In the genomic region with DNA sequence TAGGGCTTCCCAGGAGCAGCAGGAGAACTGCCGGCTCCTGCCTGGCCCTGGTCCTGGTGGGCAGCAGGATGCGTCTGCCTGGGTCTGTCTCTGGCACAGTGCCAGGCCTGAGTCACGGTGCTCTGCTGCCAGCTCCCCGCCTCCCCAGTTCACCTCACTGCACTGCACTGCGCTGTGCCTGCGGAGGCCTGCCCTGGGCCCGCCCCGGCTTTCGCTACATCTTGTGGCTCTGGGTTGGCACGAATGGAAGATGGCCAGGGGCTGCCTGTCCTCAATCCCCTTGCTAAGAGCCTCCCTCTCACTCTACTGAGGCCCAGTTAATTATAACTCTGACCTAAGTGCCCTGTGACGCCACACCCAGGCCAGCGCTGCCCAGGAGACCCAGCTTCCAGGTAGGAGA, we compare ENCODE assay signal across 8 mouse cellular contexts. TPM values are rescaled to one million over a fixed set of nuclear protein-coding genes. Genes with fewer than 3 reads are reported as not detected.
DNase-seq lines count a peak whose midpoint lies in the region; ATAC-seq and TF ChIP-seq lines count a peak whose summit lies in the region.

A gene (plus strand): TSS at position 204 of the 400 bp plus-strand sequence.

- ATAC-seq in liver, embryonic 11.5 days (replicated peaks; ENCODE audit: low FRiP score), result peak; percentile 18; the same call in 1 of the 2 replicates
- ATAC-seq in forebrain, embryonic 16.5 days, result peak; percentile 53; the same call in 1 of the 2 replicates
- peak; percentile 52 for ATAC-seq in hindbrain, embryonic 15.5 days (ENCODE audit: low FRiP score, low read depth)
- ATAC-seq in liver, postnatal 0 days, result peak; percentile 37

- H3K4me3 ChIP-seq in liver, embryonic 11.5 days (ENCODE audit: low read depth, low read length), result no peak within 1 kb of the TSS
- no peak within 1 kb of the TSS for H3K4me3 ChIP-seq in forebrain, embryonic 16.5 days (replicated peaks; ENCODE audit: low read length)
- H3K4me3 ChIP-seq in hindbrain, embryonic 15.5 days, result no peak within 1 kb of the TSS
- H3K4me3 ChIP-seq in liver, postnatal 0 days (ENCODE audit: low read depth, low read length), result no peak within 1 kb of the TSS

- H3K4me1 ChIP-seq in liver, embryonic 11.5 days (replicated peaks; ENCODE audit: control insufficient read depth, insufficient read depth, low read length), result peaks cover 7% of the 10 kb centered on the region
- peaks cover 8% of the 10 kb centered on the region for H3K4me1 ChIP-seq in forebrain, embryonic 16.5 days (replicated peaks; ENCODE audit: control insufficient read depth, insufficient read depth, low read length)
- peaks cover 5% of the 10 kb centered on the region for H3K4me1 ChIP-seq in hindbrain, embryonic 15.5 days (replicated peaks)
- H3K4me1 ChIP-seq in liver, postnatal 0 days (ENCODE audit: insufficient read depth), result peaks cover 4% of the 10 kb centered on the region

- H3K27ac ChIP-seq in liver, embryonic 11.5 days (ENCODE audit: low read depth, low read length), result no peak within 1 kb of the TSS; the same call in 1 of the 2 replicates
- H3K27ac ChIP-seq in forebrain, embryonic 16.5 days (ENCODE audit: low read length), result no peak within 1 kb of the TSS
- no peak within 1 kb of the TSS for H3K27ac ChIP-seq in hindbrain, embryonic 15.5 days (replicated peaks)
- no peak within 1 kb of the TSS for H3K27ac ChIP-seq in liver, postnatal 0 days (ENCODE audit: low read depth)

- no peak for TF ChIP-seq CTCF in brain, embryonic 14.5 days (IDR thresholded peaks at IDR 0.05; ENCODE audit: borderline replicate concordance, extremely low read depth, insufficient read depth, insufficient read length)
- TF ChIP-seq CTCF in liver, postnatal 0 days (IDR thresholded peaks at IDR 0.05; ENCODE audit: low read depth), result no peak

- no peaks in the 10 kb centered on the region for H3K9me3 ChIP-seq in liver, embryonic 11.5 days (ENCODE audit: control insufficient read depth, low read length)
- H3K9me3 ChIP-seq in forebrain, embryonic 16.5 days (ENCODE audit: control insufficient read depth, low read length), result no peaks in the 10 kb centered on the region
- no peaks in the 10 kb centered on the region for H3K9me3 ChIP-seq in hindbrain, embryonic 15.5 days
- no peaks in the 10 kb centered on the region for H3K9me3 ChIP-seq in liver, postnatal 0 days (ENCODE audit: low read length)

- DNase-seq in liver, embryonic 11.5 days (ENCODE audit: low spot score), result peak; percentile 34
- no peak for DNase-seq in liver
- DNase-seq in brain, embryonic 14.5 days (ENCODE audit: low read depth), result peak; percentile 79
- DNase-seq in liver, postnatal 0 days, result peak; percentile 47
- no peak for DNase-seq in B cell, adult 2 months
- no peak for DNase-seq in ovary, postnatal 36 days (ENCODE audit: low spot score)

- H3K36me3 ChIP-seq in liver, embryonic 11.5 days (ENCODE audit: control insufficient read depth, insufficient read depth, low read length), result peaks cover 52% of the 10 kb centered on the region
- H3K36me3 ChIP-seq in forebrain, embryonic 16.5 days (ENCODE audit: control insufficient read depth, insufficient read depth), result peaks cover 28% of the 10 kb centered on the region
- H3K36me3 ChIP-seq in hindbrain, embryonic 15.5 days, result peaks cover 43% of the 10 kb centered on the region
- peaks cover 52% of the 10 kb centered on the region for H3K36me3 ChIP-seq in liver, postnatal 0 days (replicated peaks; ENCODE audit: insufficient read depth, low read length)

- H3K9ac ChIP-seq in liver, embryonic 11.5 days (ENCODE audit: low read depth, low read length), result no peak within 1 kb of the TSS
- no peak within 1 kb of the TSS; the same call in 1 of the 2 replicates for H3K9ac ChIP-seq in forebrain, embryonic 16.5 days (replicated peaks; ENCODE audit: low read depth, low read length)
- no peak within 1 kb of the TSS for H3K9ac ChIP-seq in hindbrain, embryonic 15.5 days
- no peak within 1 kb of the TSS for H3K9ac ChIP-seq in liver, postnatal 0 days (replicated peaks)

- WGBS in liver, embryonic 11.5 days, result 82% methylated on average over 12 of the region's 12 CpGs
- WGBS in forebrain, embryonic 16.5 days, result 38% methylated on average over 12 of the region's 12 CpGs
- 61% methylated on average over 12 of the region's 12 CpGs for WGBS in hindbrain, embryonic 15.5 days
- 46% methylated on average over 11 of the region's 12 CpGs for WGBS in liver, postnatal 0 days (ENCODE audit: insufficient replicate concordance)

- no peak for TF ChIP-seq EP300 in liver, postnatal 0 days (IDR thresholded peaks at IDR 0.05; ENCODE audit: low read depth)

- no peaks in the 10 kb centered on the region for H3K27me3 ChIP-seq in liver, embryonic 11.5 days (replicated peaks; ENCODE audit: control insufficient read depth, insufficient read depth, low read length)
- no peaks in the 10 kb centered on the region for H3K27me3 ChIP-seq in forebrain, embryonic 16.5 days (replicated peaks; ENCODE audit: control insufficient read depth, insufficient read depth, low read length)
- H3K27me3 ChIP-seq in hindbrain, embryonic 15.5 days, result no peaks in the 10 kb centered on the region
- no peaks in the 10 kb centered on the region for H3K27me3 ChIP-seq in liver, postnatal 0 days (ENCODE audit: insufficient read depth, low read length)

- no peak for TF ChIP-seq POLR2A in brain, embryonic 14.5 days (IDR thresholded peaks at IDR 0.05; ENCODE audit: borderline replicate concordance, extremely low read depth, insufficient read depth, insufficient read length, poor library complexity, severe bottlenecking)

- H3K4me2 ChIP-seq in liver, embryonic 11.5 days, result no peak within 1 kb of the TSS
- no peak within 1 kb of the TSS for H3K4me2 ChIP-seq in forebrain, embryonic 16.5 days (ENCODE audit: low read length)
- H3K4me2 ChIP-seq in hindbrain, embryonic 15.5 days, result no peak within 1 kb of the TSS
- no peak within 1 kb of the TSS for H3K4me2 ChIP-seq in liver, postnatal 0 days (ENCODE audit: low read depth, low read length)

RNA-seq across cellular contexts. Expression of the gene that starts here (rescaled TPM):
- polyA plus RNA-seq in liver, embryonic 11.5 days (2014; fragmentation: Nextera tagmentation; extraction: Ambion mirVana), result 0.16 TPM in 2 replicates
- polyA plus RNA-seq in brain, embryonic 14.5 days (2012; rRNA removed), result 0.49 and 0.71 TPM in 2 replicates
- polyA plus RNA-seq in forebrain, embryonic 16.5 days (2015; fragmentation: Nextera tagmentation; extraction: Ambion mirVana), result 0.12 and 0.14 TPM in 2 replicates
- 0.14 TPM in 2 replicates for polyA plus RNA-seq in hindbrain, embryonic 15.5 days (2015; fragmentation: Nextera tagmentation; extraction: Ambion mirVana)
- 0.09 and 0.12 TPM in 2 replicates for polyA plus RNA-seq in liver, postnatal 0 days (2015; fragmentation: Nextera tagmentation; extraction: Ambion mirVana)

Comparison
In these comparisons a context has a peak if more than half of its experiments do, and no peak if none do; other contexts are left out.
1. Peak in DNase-seq and ATAC-seq in liver, embryonic 11.5 days; RNA of the gene not detected or under 1 TPM.
2. Peak in DNase-seq in brain, embryonic 14.5 days; RNA of the gene not detected or under 1 TPM.
3. Peak in ATAC-seq in forebrain, embryonic 16.5 days; RNA of the gene not detected or under 1 TPM.
4. Peak in ATAC-seq in hindbrain, embryonic 15.5 days; RNA of the gene not detected or under 1 TPM.
5. Peak in DNase-seq and ATAC-seq in liver, postnatal 0 days; RNA of the gene not detected or under 1 TPM.